Comparison of ENCODE assay signal across 18 mouse cellular contexts in the genomic region with DNA sequence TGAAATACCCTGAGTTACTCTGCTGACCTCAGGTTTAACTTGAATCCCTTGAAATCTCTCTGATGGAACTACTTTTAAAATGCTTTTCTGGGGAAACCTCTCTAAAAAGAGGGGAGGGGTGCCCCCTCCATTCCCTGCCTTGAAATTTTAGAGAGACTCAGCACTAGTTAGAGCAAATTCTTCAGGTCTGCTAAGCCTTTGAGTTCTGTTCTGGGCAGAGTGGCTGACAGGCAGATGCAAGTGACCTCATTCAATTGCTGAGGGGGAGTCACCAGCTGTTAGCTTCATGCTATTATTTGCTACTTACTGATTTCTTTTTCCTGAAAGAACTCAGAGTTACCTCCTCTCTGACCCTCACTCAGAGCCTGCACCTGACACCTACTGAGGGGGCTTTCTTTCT.
"Had no signal": no experiment of that assay in that cellular context is flagged by ENCODE, and none has a peak within 500 bp of the region (broad histone marks: within the 10 kb centered on the region; RNA-seq: fewer than 3 reads in every experiment).

No protein-coding gene starts in this region.

- ATAC-seq: intestine, postnatal 0 days; liver, postnatal 0 days; lung, postnatal 0 days; midbrain, embryonic 13.5 days had no signal

- H3K4me1 ChIP-seq: limb, embryonic 12.5 days; limb, embryonic 15.5 days; midbrain, embryonic 13.5 days had no signal

- H3K9me3 ChIP-seq: limb, embryonic 12.5 days; limb, embryonic 15.5 days; midbrain, embryonic 13.5 days had no signal

- H3K36me3 ChIP-seq: limb, embryonic 12.5 days; limb, embryonic 15.5 days; midbrain, embryonic 13.5 days had no signal

- H3K4me2 ChIP-seq: limb, embryonic 12.5 days; limb, embryonic 15.5 days; liver, embryonic 11.5 days; lung, embryonic 14.5 days; midbrain, embryonic 13.5 days had no signal

- H3K27ac ChIP-seq: kidney, postnatal 0 days; layer of hippocampus, adult 2 months; limb, embryonic 12.5 days; limb, embryonic 15.5 days; liver, embryonic 14.5 days; macrophage; midbrain, embryonic 13.5 days; stomach, postnatal 0 days had no signal

- DNase-seq: kidney, adult 2 months; kidney, postnatal 25 days; layer of hippocampus, adult 9-11 months; liver, postnatal 0 days; lung, embryonic 14.5 days; thymus, postnatal 25 days had no signal

- H3K27me3 ChIP-seq: limb, embryonic 12.5 days; limb, embryonic 15.5 days; midbrain, embryonic 13.5 days had no signal

- H3K9ac ChIP-seq: limb, embryonic 12.5 days; limb, embryonic 15.5 days; liver, embryonic 14.5 days; liver, postnatal 0 days; lung, embryonic 14.5 days; midbrain, embryonic 13.5 days had no signal

- H3K4me3 ChIP-seq: layer of hippocampus, adult 2 months; limb, embryonic 12.5 days; limb, embryonic 15.5 days; midbrain, embryonic 13.5 days; myocyte had no signal
